Mouse (Mus musculus) lung, postnatal 0 days (tissue): ENCODE measurements around the gene Selenom. TPM values are rescaled to one million over a fixed set of nuclear protein-coding genes. Genes with fewer than 3 reads are reported as not detected.

Experiments used
- ATAC-seq: fragments of 200-750 bp; cut with Nextera tagmentation; 2 replicates; pipeline ENCODE4 v1.8.0; 2017; ENCODE audit warnings: moderate library complexity
- DNase-seq: peaks from one replicate; pipeline ENCODE4 v3.0.0-alpha.2; 2016; ENCODE audit warnings: low spot score
- H3K27ac ChIP-seq: fragments of 300-500 bp; sonication (generic); 2 replicates; pipeline ENCODE4 v1.5.1; 2014; ENCODE audit warnings: antibody characterized with exemption, mild to moderate bottlenecking, low read length, mixed read lengths
- H3K27me3 ChIP-seq: fragments of 300-500 bp; sonication (generic); replicated peaks from 2 replicates; pipeline ENCODE4 v1.6.1; 2014; ENCODE audit warnings: low read length, mixed read lengths; ENCODE audit not compliant: insufficient read depth
- H3K36me3 ChIP-seq: fragments of 300-500 bp; sonication (generic); 2 replicates; pipeline ENCODE4 v1.6.1; 2014; ENCODE audit warnings: low read length, mixed read lengths; ENCODE audit not compliant: insufficient read depth
- H3K4me1 ChIP-seq: fragments of 300-500 bp; sonication (generic); 2 replicates; pipeline ENCODE4 v1.6.1; 2014; ENCODE audit warnings: antibody characterized with exemption, low read depth, low read length, mixed read lengths; ENCODE audit not compliant: insufficient read depth
- H3K4me2 ChIP-seq: fragments of 300-500 bp; sonication (generic); replicated peaks from 2 replicates; pipeline ENCODE4 v1.6.1; 2014; ENCODE audit warnings: low read depth, mild to moderate bottlenecking, low read length, moderate library complexity, mixed read lengths
- H3K4me3 ChIP-seq: fragments of 300-500 bp; sonication (generic); 2 replicates; pipeline ENCODE4 v1.5.1; 2014; ENCODE audit warnings: low read depth, low read length
- H3K9ac ChIP-seq: fragments of 300-500 bp; sonication (generic); replicated peaks from 2 replicates; pipeline ENCODE4 v1.6.1; 2014; ENCODE audit warnings: low read depth, mild to moderate bottlenecking
- H3K9me3 ChIP-seq: fragments of 300-500 bp; sonication (generic); 2 replicates; pipeline ENCODE4 v1.6.1; 2016; ENCODE audit warnings: low read length, mixed read lengths
- CTCF ChIP-seq: IDR thresholded peaks from 2 replicates; pipeline ENCODE4 v1.5.1; 2016; ENCODE audit warnings: antibody characterized with exemption, mild to moderate bottlenecking
- EP300 ChIP-seq: IDR thresholded peaks from 2 replicates; pipeline ENCODE4 v1.6.1; 2016; ENCODE audit warnings: antibody characterized with exemption, mild to moderate bottlenecking, control low read depth
- WGBS: fragments of 180-500 bp; shearing (Covaris S2); extraction: QIAGEN DNeasy Blood & Tissue Kit; methylation state at CpG from one replicate; pipeline ENCODE4 v1.1.7; 2014; 5-methylcytosine and 5-hydroxymethylcytosine counted together
- polyA plus RNA-seq: library from polyadenylated mRNA; unstranded; fragments of >200 nt; fragmentation: Nextera tagmentation; extraction: Ambion mirVana; gene quantifications from 2 replicates; pipeline ENCODE4 v1.2.1, GENCODE M21; 2015

Gene Selenom
- polyA plus RNA-seq, 1 experiment from 2014 or later = 60.8 TPM

GRCm38 (mm10) chr11:3486349-3486748 is 28.1 kb upstream of the Selenom start:
- Histone ChIP-seq H3K9me3 (no peaks in the 10 kb centered on the region), H3K27ac (no peak overlapping the region), H3K4me3 (no peak overlapping the region), H3K4me2 (no peak overlapping the region), H3K36me3 (no peaks in the 10 kb centered on the region), H3K9ac (no peak overlapping the region), H3K27me3 (no peaks in the 10 kb centered on the region), H3K4me1 (no peaks in the 10 kb centered on the region)
- DNase-seq = peak; percentile 21
- 48% methylated on average over 7 of the region's 7 CpGs for WGBS
- ATAC-seq = 0 out of 2 replicates have a peak, but pooled peaks have one; percentile 43
- no peak for TF ChIP-seq EP300
- TF ChIP-seq CTCF = no peak

- 19% methylated on average over 11 of the region's 11 CpGs for WGBS
- TF ChIP-seq CTCF = no peak
- TF ChIP-seq EP300 = no peak
- H3K4me2 ChIP-seq = no peak within 1 kb of the TSS
- H3K4me3 ChIP-seq = no peak within 1 kb of the TSS
- H3K4me1 ChIP-seq = no peaks in the 10 kb centered on the region
- H3K36me3 ChIP-seq = no peaks in the 10 kb centered on the region
- H3K9ac ChIP-seq = no peak within 1 kb of the TSS
- ATAC-seq (0 out of 2 replicates have a peak, but pooled peaks have one; percentile 25), DNase-seq (no peak)
- H3K27me3 ChIP-seq = no peaks in the 10 kb centered on the region
- no peak within 1 kb of the TSS for H3K27ac ChIP-seq
- H3K9me3 ChIP-seq = no peaks in the 10 kb centered on the region
Observed at GRCm38 (mm10) chr11:3487952-3488570, 26.4 kb upstream of the Selenom start, which contains the start of gene Pla2g3. Pla2g3 (plus strand) TSS chr11:3488284.

- 58% methylated on average over 5 of the region's 5 CpGs for WGBS
- Histone ChIP-seq H3K9ac (no peak overlapping the region), H3K36me3 (no peaks in the 10 kb centered on the region), H3K9me3 (no peaks in the 10 kb centered on the region), H3K4me3 (no peak overlapping the region), H3K4me2 (no peak overlapping the region), H3K27me3 (no peaks in the 10 kb centered on the region), H3K4me1 (no peaks in the 10 kb centered on the region), H3K27ac (no peak overlapping the region)
- TF ChIP-seq CTCF (no peak), EP300 (no peak)
- ATAC-seq = no peak
- no peak for DNase-seq
Observed at GRCm38 (mm10) chr11:3489036-3489435, 25.4 kb upstream of the Selenom start.

GRCm38 (mm10) chr11:3492748-3493147 is 21.7 kb upstream of the Selenom start:
- DNase-seq (no peak), ATAC-seq (no peak)
- Histone ChIP-seq H3K36me3 (no peaks in the 10 kb centered on the region), H3K4me3 (no peak overlapping the region), H3K9me3 (no peaks in the 10 kb centered on the region), H3K9ac (no peak overlapping the region), H3K27me3 (no peaks in the 10 kb centered on the region), H3K27ac (no peak overlapping the region), H3K4me1 (no peaks in the 10 kb centered on the region), H3K4me2 (no peak overlapping the region)
- 65% methylated on average over 4 of the region's 4 CpGs for WGBS
- TF ChIP-seq EP300 (no peak), CTCF (no peak)

GRCm38 (mm10) chr11:3494857-3495256 is 19.6 kb upstream of the Selenom start:
- H3K4me2 ChIP-seq = no peak overlapping the region
- H3K27ac ChIP-seq = no peak overlapping the region
- no peak overlapping the region for H3K9ac ChIP-seq
- no peak for ATAC-seq
- DNase-seq = no peak
- H3K9me3 ChIP-seq = no peaks in the 10 kb centered on the region
- WGBS = 74% methylated on average over 17 of the region's 17 CpGs
- no peak overlapping the region for H3K4me3 ChIP-seq
- H3K4me1 ChIP-seq = no peaks in the 10 kb centered on the region
- no peaks in the 10 kb centered on the region for H3K36me3 ChIP-seq
- no peaks in the 10 kb centered on the region for H3K27me3 ChIP-seq
- TF ChIP-seq CTCF (no peak), EP300 (no peak)

- H3K27ac ChIP-seq = no peak overlapping the region
- no peaks in the 10 kb centered on the region for H3K36me3 ChIP-seq
- no peak overlapping the region for H3K4me2 ChIP-seq
- ATAC-seq (no peak), DNase-seq (no peak)
- no peaks in the 10 kb centered on the region for H3K4me1 ChIP-seq
- no peak overlapping the region for H3K4me3 ChIP-seq
- TF ChIP-seq CTCF = no peak
- TF ChIP-seq EP300 = no peak
- no peak overlapping the region for H3K9ac ChIP-seq
- H3K9me3 ChIP-seq = no peaks in the 10 kb centered on the region
- H3K27me3 ChIP-seq = no peaks in the 10 kb centered on the region
- WGBS = 74% methylated on average over 14 of the region's 14 CpGs
Observed at GRCm38 (mm10) chr11:3495496-3495895, 19.0 kb upstream of the Selenom start.
